In genomic region chr8:117854942-117855491, GRCm38 (mm10) we compare ENCODE assay signal across 24 mouse cellular contexts. TPM values are rescaled to one million over a fixed set of nuclear protein-coding genes. Genes with fewer than 3 reads are reported as not detected.
DNase-seq lines count a peak whose midpoint lies in the region; ATAC-seq and TF ChIP-seq lines count a peak whose summit lies in the region.
"Had no signal": no experiment of that assay in that cellular context is flagged by ENCODE, and none has a peak within 500 bp of the region (broad histone marks: within the 10 kb centered on the region; RNA-seq: fewer than 3 reads in every experiment).

No protein-coding gene starts in this region.

- no peak overlapping the region for H3K9ac ChIP-seq in liver, embryonic 12.5 days
- peak overlapping the region; percentile 56 for H3K9ac ChIP-seq in MEL (ENCODE audit: control insufficient read depth, low read depth, low read length, poor library complexity, severe bottlenecking)
- no peak overlapping the region for H3K9ac ChIP-seq in liver, embryonic 14.5 days (replicated peaks)
- H3K9ac ChIP-seq: forebrain, postnatal 0 days; heart, embryonic 13.5 days; hindbrain, embryonic 12.5 days; hindbrain, embryonic 15.5 days had no signal

- TF ChIP-seq POLR2A in MEL (IDR thresholded peaks at IDR 0.05; ENCODE audit: control insufficient read depth in 1 of 2, insufficient read depth in 1 of 2, low read depth in 1 of 2, low read length in 2 of 2, poor library complexity in 1 of 2): no peak

- H3K79me2 ChIP-seq in MEL (ENCODE audit: control insufficient read depth, insufficient read depth, low read length, poor library complexity): no peaks in the 10 kb centered on the region

- H3K27ac ChIP-seq in liver, embryonic 12.5 days: peak overlapping the region; percentile 73
- H3K27ac ChIP-seq in MEL (ENCODE audit: control insufficient read depth, low read depth, low read length): peak overlapping the region; percentile 89
- peak overlapping the region; percentile 22; the same call in 1 of the 2 replicates for H3K27ac ChIP-seq in liver, embryonic 14.5 days
- H3K27ac ChIP-seq: heart, adult 2 months; heart, embryonic 10.5 days; heart, embryonic 13.5 days; hindbrain, embryonic 12.5 days; hindbrain, embryonic 15.5 days had no signal

- TF ChIP-seq EP300 in MEL (IDR thresholded peaks at IDR 0.05; ENCODE audit: low read depth in 1 of 2, low read length in 2 of 2): peak; percentile 68 to 73
- 0 out of 2 replicates have a peak, but pooled peaks have one; percentile 38 for TF ChIP-seq EP300 in liver, embryonic 14.5 days (IDR thresholded peaks at IDR 0.05; ENCODE audit: low read depth)

- H3K9me3 ChIP-seq in liver, embryonic 12.5 days (replicated peaks): no peaks in the 10 kb centered on the region
- no peaks in the 10 kb centered on the region for H3K9me3 ChIP-seq in MEL (replicated peaks; ENCODE audit: insufficient read depth, low read length)
- H3K9me3 ChIP-seq in liver, embryonic 14.5 days (ENCODE audit: control insufficient read depth, low read length): no peaks in the 10 kb centered on the region
- H3K9me3 ChIP-seq: heart, embryonic 10.5 days; heart, embryonic 13.5 days; hindbrain, embryonic 12.5 days; hindbrain, embryonic 15.5 days had no signal

- no peaks in the 10 kb centered on the region for H3K36me3 ChIP-seq in liver, embryonic 12.5 days
- peaks cover 0 to 17% of the 10 kb centered on the region in 2 experiments; a peak in 2 of 4 replicates for H3K36me3 ChIP-seq in MEL (ENCODE audit: control insufficient read depth in 1 of 2, insufficient read depth in 2 of 2, low read length in 2 of 2)
- no peaks in the 10 kb centered on the region for H3K36me3 ChIP-seq in liver, embryonic 14.5 days (replicated peaks; ENCODE audit: control insufficient read depth, insufficient read depth, low read depth)
- H3K36me3 ChIP-seq: G1E; heart, embryonic 10.5 days; heart, embryonic 13.5 days; hindbrain, embryonic 12.5 days; hindbrain, embryonic 15.5 days had no signal

- TF ChIP-seq RAD21 in MEL (IDR thresholded peaks at IDR 0.05; ENCODE audit: low read depth, low read length): no peak

- ATAC-seq in liver, embryonic 12.5 days: peak; percentile 38; the same call in 1 of the 2 replicates
- ATAC-seq in liver, embryonic 14.5 days (ENCODE audit: insufficient read depth): peak; percentile 40; the same call in 1 of the 2 replicates
- ATAC-seq in granulocyte monocyte progenitor cell, adult 5-6 weeks (replicated peaks; ENCODE audit: poor library complexity, severe bottlenecking): no peak
- ATAC-seq: activated CD4-positive, CD25-positive, alpha-beta regulatory T cell, adult 4 months; forebrain, embryonic 14.5 days; forebrain, postnatal 0 days had no signal

- H3K27me3 ChIP-seq in liver, embryonic 12.5 days (replicated peaks): peaks cover 5% of the 10 kb centered on the region; the same call in 1 of the 2 replicates
- H3K27me3 ChIP-seq in MEL (ENCODE audit: control insufficient read depth in 1 of 2, insufficient read depth in 2 of 2, low read length in 2 of 2): no peaks in the 10 kb centered on the region
- H3K27me3 ChIP-seq in liver, embryonic 14.5 days (ENCODE audit: control insufficient read depth, insufficient read depth, low read length): no peaks in the 10 kb centered on the region
- H3K27me3 ChIP-seq: hindbrain, embryonic 15.5 days had no signal

- H3K4me2 ChIP-seq in liver, embryonic 12.5 days: peak overlapping the region; percentile 57
- peak overlapping the region; percentile 28 for H3K4me2 ChIP-seq in liver, embryonic 14.5 days (ENCODE audit: low read depth)
- H3K4me2 ChIP-seq: heart, embryonic 13.5 days; hindbrain, embryonic 12.5 days; hindbrain, embryonic 15.5 days had no signal

- WGBS in liver, embryonic 12.5 days (ENCODE audit: insufficient replicate concordance): 56% methylated on average over 7 of the region's 7 CpGs
- WGBS in liver, embryonic 14.5 days (ENCODE audit: insufficient replicate concordance): 54% methylated on average over 7 of the region's 7 CpGs

- H3K4me3 ChIP-seq in liver, embryonic 12.5 days: no peak overlapping the region
- H3K4me3 ChIP-seq in MEL (ENCODE audit: control insufficient read depth in 1 of 2, insufficient read depth in 1 of 2, low read depth in 2 of 2, low read length in 2 of 2): peak overlapping the region; percentile 55 to 63
- H3K4me3 ChIP-seq in liver, embryonic 14.5 days (ENCODE audit: insufficient read depth in 1 of 2, low read depth in 2 of 2, low read length in 2 of 2): no peak overlapping the region
- H3K4me3 ChIP-seq: heart, adult 2 months; heart, embryonic 10.5 days; heart, embryonic 13.5 days; hindbrain, embryonic 12.5 days; hindbrain, embryonic 15.5 days had no signal

- no peak for TF ChIP-seq CTCF in MEL (IDR thresholded peaks at IDR 0.05 in 2 of 3, conservative IDR thresholded peaks at IDR 0.05 in 1 of 3; ENCODE audit: control insufficient read depth in 1 of 3, insufficient read depth in 1 of 3, low read depth in 2 of 3, low read length in 3 of 3, poor library complexity in 1 of 3, severe bottlenecking in 1 of 3)
- no peak for TF ChIP-seq CTCF in liver, embryonic 14.5 days (IDR thresholded peaks at IDR 0.05; ENCODE audit: low read depth)

- H3K4me1 ChIP-seq in liver, embryonic 12.5 days: peaks cover 51% of the 10 kb centered on the region
- H3K4me1 ChIP-seq in MEL (ENCODE audit: control insufficient read depth in 1 of 2, insufficient read depth in 2 of 2, low read length in 2 of 2): peaks cover 13 to 20% of the 10 kb centered on the region in 2 experiments
- peaks cover 2 to 24% of the 10 kb centered on the region in 2 experiments; a peak in 3 of 4 replicates for H3K4me1 ChIP-seq in liver, embryonic 14.5 days (replicated peaks; ENCODE audit: control insufficient read depth in 2 of 2, insufficient read depth in 2 of 2, low read length in 1 of 2)

- DNase-seq in liver: no peak
- peak; percentile 74 for DNase-seq in MEL (ENCODE audit: low read depth, low spot score)
- no peak for DNase-seq in liver, embryonic 14.5 days (ENCODE audit: low read depth in 3 of 3, low spot score in 3 of 3)
- no peak for DNase-seq in left cerebral cortex, adult 9 months (ENCODE audit: low spot score in 2 of 2)
- DNase-seq in frontal cortex, postnatal 10 days (ENCODE audit: low spot score in 2 of 2): no peak
- DNase-seq: adrenal gland, adult 8-10 months; adrenal gland, postnatal 25 days; cerebellum, adult 11-12 months; cerebellum, adult 8-10 months; cerebellum, postnatal 10 days; cerebellum, postnatal 36 days; forebrain, postnatal 0 days; gastrocnemius, postnatal 25 days; heart, adult 2 months; heart, postnatal 14 days had no signal

TF ChIP-seq in MEL, 35 proteins besides CTCF, POLR2A, EP300 and RAD21:
- TF ChIP-seq TBP (IDR thresholded peaks at IDR 0.05; ENCODE audit: low read depth, low read length) (no peak), TAL1 (IDR thresholded peaks at IDR 0.05; ENCODE audit: low read length) (peak; percentile 51), BHLHE40 (IDR thresholded peaks at IDR 0.05; ENCODE audit: borderline replicate concordance, low read depth, low read length) (peak; percentile 13; the same call in 1 of the 2 replicates), CHD1 (IDR thresholded peaks at IDR 0.05; ENCODE audit: low read depth, low read length) (0 out of 2 replicates have a peak, but pooled peaks have one; percentile 52), SIN3A (IDR thresholded peaks at IDR 0.05; ENCODE audit: low read length) (peak; percentile 22), JUND (IDR thresholded peaks at IDR 0.05; ENCODE audit: low read depth, low read length) (0 out of 2 replicates have a peak, but pooled peaks have one; percentile 19), MAX (IDR thresholded peaks at IDR 0.05; ENCODE audit: low read length) (peak; percentile 34; the same call in 1 of the 2 replicates), ELF1 (IDR thresholded peaks at IDR 0.05; ENCODE audit: low read depth, low read length) (no peak), GATA1 (IDR thresholded peaks at IDR 0.05; ENCODE audit: low read depth, low read length) (peak; percentile 40; the same call in 1 of the 2 replicates), MYB (IDR thresholded peaks at IDR 0.05; ENCODE audit: low read depth, low read length) (0 out of 2 replicates have a peak, but pooled peaks have one; percentile 15), ETS1 (IDR thresholded peaks at IDR 0.05; ENCODE audit: low read depth, low read length) (peak; percentile 71; the same call in 1 of the 2 replicates), NELFE (IDR thresholded peaks at IDR 0.05; ENCODE audit: low read depth, low read length) (peak; percentile 33; the same call in 1 of the 2 replicates), TCF12 (IDR thresholded peaks at IDR 0.05; ENCODE audit: low read depth, low read length) (peak; percentile 60; the same call in 1 of the 2 replicates), MYC (IDR thresholded peaks at IDR 0.05; ENCODE audit: low read depth, low read length) (peak; percentile 15; the same call in 1 of the 2 replicates), KAT2A (conservative IDR thresholded peaks at IDR 0.05; ENCODE audit: low read depth, low read length) (no peak), GABPA (IDR thresholded peaks at IDR 0.05; ENCODE audit: low read depth, low read length) (no peak)

RNA-seq across cellular contexts. Expression of gene Mphosph6, which starts 53.3 kb away (rescaled TPM):
- 48.8 and 50.0 TPM in 2 replicates for polyA plus RNA-seq in liver, embryonic 12.5 days (2016; fragmentation: Nextera tagmentation; extraction: Ambion mirVana)
- total RNA-seq in MEL (2012; rRNA removed): 54.5 and 67.8 TPM in 2 replicates
- 10 to 100 TPM in 1 of 2 experiments, not detected in 1; 98.8 TPM for polyA plus RNA-seq in MEL (2012; ENCODE audit: insufficient read depth in 1 of 2, insufficient read length in 2 of 2, low read depth in 1 of 2, low replicate concordance in 2 of 2, missing spikeins in 1 of 2)
- 12.7 and 21.9 TPM in 2 replicates for polyA plus RNA-seq in liver, embryonic 14.5 days (2012; rRNA removed)
- 34.4 and 37.5 TPM in 2 replicates for polyA plus RNA-seq in liver, embryonic 14.5 days (2014; fragmentation: Nextera tagmentation; extraction: Ambion mirVana)
- 50.6 and 57.8 TPM in 2 replicates for total RNA-seq in granulocyte monocyte progenitor cell, adult 5-6 weeks (2014; fragmentation: Nextera tagmentation)
- total RNA-seq in granulocyte monocyte progenitor cell, adult 5-6 weeks (2017): 47.7 and 55.2 TPM in 2 replicates

Comparison
In these comparisons a context has a peak if more than half of its experiments do, and no peak if none do; other contexts are left out.
1. H3K27ac ChIP-seq: peak in every context shown above with its lines; median percentile 89 in MEL; 73 in liver, embryonic 12.5 days; 22 in liver, embryonic 14.5 days.
2. H3K4me3 ChIP-seq: peak in MEL (2 of 2); none in liver, embryonic 12.5 days (single experiment) and liver, embryonic 14.5 days (0 of 2).